Mouse (Mus musculus): ENCODE measurements around the gene Kdm5b. TPM values are rescaled to one million over a fixed set of nuclear protein-coding genes. Genes with fewer than 3 reads are reported as not detected.

Kdm5b gene
- total RNA-seq, 4 experiments from 2014 or later, result 66.4 to 81.0 (median 72.1) TPM

GRCm38 (mm10) chr1:134549632-134550132 lies 10.3 kb upstream of the Kdm5b start, which contains the start of gene Mgat4e:
Mgat4e (minus strand) TSS chr1:134549682.
- no peak for DNase-seq (ENCODE audit: low spot score in 2 of 2)

- no peak for DNase-seq (ENCODE audit: low spot score in 2 of 2)
Measured at GRCm38 (mm10) chr1:134551869-134552268, 8.1 kb upstream of the Kdm5b start.

DNA sequence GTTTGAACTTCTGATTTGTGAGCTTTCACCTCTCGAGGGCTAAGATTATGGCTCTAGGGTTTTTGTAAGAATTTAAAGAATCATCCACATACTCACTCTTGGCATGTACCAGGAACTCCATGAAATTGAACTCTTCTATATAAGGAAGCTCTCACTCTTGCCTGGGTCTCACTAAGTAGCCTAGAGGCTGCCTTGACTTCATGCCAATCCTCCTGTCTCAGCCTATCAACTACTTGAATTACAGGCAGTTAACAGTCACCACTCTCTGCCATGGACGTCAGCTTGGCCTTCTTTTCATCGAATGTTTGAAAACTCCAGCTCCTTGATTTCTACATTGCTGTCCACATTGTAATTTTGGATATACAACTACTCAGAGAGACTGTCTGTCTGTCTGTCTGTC lies 7.6 kb upstream of the Kdm5b start:
- DNase-seq (ENCODE audit: low spot score in 2 of 2), result no peak

- DNase-seq (ENCODE audit: low spot score in 2 of 2), result no peak
Measured at GRCm38 (mm10) chr1:134555240-134555870, 4.6 kb upstream of the Kdm5b start.

GRCm38 (mm10) chr1:134555871-134556670 lies 3.9 kb upstream of the Kdm5b start:
- DNase-seq (ENCODE audit: low spot score in 2 of 2), result peak; percentile 9 to 30

- peak; percentile 92 to 95 for DNase-seq (ENCODE audit: low spot score in 2 of 2)
Measured at GRCm38 (mm10) chr1:134556671-134557218, 3.2 kb upstream of the Kdm5b start.

DNA sequence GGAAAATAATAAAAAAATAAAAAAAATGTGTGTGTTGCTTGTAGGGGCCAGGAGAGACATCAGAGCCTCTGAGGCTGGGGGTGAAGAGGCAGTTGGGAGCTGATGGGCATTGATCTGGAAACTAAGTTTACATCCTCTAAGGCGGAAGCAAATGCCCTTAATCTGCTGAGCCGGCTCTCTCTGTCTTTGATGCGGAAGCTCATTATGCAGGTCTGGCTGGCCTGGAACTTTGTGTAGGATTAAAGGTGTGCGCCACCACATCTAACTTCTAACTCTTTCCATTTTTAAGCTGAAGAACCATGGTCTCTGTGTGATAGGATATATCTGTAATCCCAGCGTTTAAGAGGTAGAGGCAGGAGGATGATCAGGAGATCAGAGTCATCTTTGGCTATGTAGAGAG lies 1.5 kb upstream of the Kdm5b start:
- DNase-seq (ENCODE audit: low spot score in 2 of 2), result no peak

- DNase-seq (ENCODE audit: low spot score in 2 of 2), result no peak
Measured at GRCm38 (mm10) chr1:134559226-134559625, 745 bp upstream of the Kdm5b start.

- peak in 1 of 2 experiments; percentile 15 for DNase-seq (ENCODE audit: low spot score in 2 of 2)
Measured at GRCm38 (mm10) chr1:134560396-134560795, 425 bp downstream of the Kdm5b start.

GRCm38 (mm10) chr1:134560801-134561769 lies 1.1 kb downstream of the Kdm5b start:
- peak; percentile 13 to 17 for DNase-seq (ENCODE audit: low spot score in 2 of 2)

- DNase-seq (ENCODE audit: low spot score in 2 of 2), result no peak
Measured at GRCm38 (mm10) chr1:134561770-134562143, 1.8 kb downstream of the Kdm5b start.

GRCm38 (mm10) chr1:134562457-134562856 lies 2.5 kb downstream of the Kdm5b start:
- DNase-seq (ENCODE audit: low spot score in 2 of 2), result no peak

- no peak for DNase-seq (ENCODE audit: low spot score in 2 of 2)
Measured at GRCm38 (mm10) chr1:134563726-134564125, 3.8 kb downstream of the Kdm5b start.

- no peak for DNase-seq (ENCODE audit: low spot score in 2 of 2)
Measured at GRCm38 (mm10) chr1:134567511-134567910, 7.5 kb downstream of the Kdm5b start.

- DNase-seq (ENCODE audit: low spot score in 2 of 2), result no peak
Measured at GRCm38 (mm10) chr1:134570171-134570570, 10.2 kb downstream of the Kdm5b start.

- DNase-seq (ENCODE audit: low spot score in 2 of 2), result no peak
Measured at GRCm38 (mm10) chr1:134570631-134571030, 10.7 kb downstream of the Kdm5b start.

- DNase-seq (ENCODE audit: low spot score in 2 of 2), result no peak
Measured at GRCm38 (mm10) chr1:134573300-134573931, 13.4 kb downstream of the Kdm5b start.

GRCm38 (mm10) chr1:134573932-134574315 lies 14.0 kb downstream of the Kdm5b start:
- no peak for DNase-seq (ENCODE audit: low spot score in 2 of 2)

DNA sequence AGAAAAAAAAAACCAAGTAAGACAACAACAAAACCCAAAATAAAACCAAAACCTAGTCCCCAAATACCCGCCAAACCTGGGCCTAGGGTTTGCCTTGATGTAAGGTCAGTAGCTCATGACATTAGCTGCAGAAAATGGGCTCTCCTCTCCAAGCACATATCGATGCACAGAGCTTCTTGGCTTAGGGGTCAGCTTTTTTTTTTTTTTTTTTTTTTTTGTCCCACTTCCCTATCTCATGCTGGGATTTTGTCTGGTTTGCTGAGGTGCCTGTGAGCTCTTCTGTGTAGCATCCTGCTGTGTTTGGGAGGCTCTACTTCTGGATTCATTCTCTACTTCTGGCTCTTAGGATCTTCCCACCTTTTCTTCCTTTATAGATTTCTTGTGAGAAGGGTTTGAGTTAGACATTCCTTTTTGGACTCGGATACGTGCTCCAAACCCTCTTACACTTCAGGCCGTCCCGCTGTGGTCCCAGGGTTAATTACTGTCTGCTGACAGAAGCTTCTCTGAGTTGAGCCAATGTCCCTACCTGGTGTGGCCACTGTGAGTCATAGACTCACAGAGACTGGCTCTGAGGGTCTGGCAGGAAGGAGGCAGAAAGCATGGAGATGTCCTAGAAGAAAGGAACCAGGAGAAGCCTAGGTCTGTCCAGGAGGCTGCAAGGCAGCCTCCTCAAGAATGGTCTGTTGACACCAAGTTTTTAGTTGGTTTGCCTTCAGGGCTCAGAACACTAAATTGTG lies 17.6 kb downstream of the Kdm5b start:
- no peak for DNase-seq (ENCODE audit: low spot score in 2 of 2)

DNA sequence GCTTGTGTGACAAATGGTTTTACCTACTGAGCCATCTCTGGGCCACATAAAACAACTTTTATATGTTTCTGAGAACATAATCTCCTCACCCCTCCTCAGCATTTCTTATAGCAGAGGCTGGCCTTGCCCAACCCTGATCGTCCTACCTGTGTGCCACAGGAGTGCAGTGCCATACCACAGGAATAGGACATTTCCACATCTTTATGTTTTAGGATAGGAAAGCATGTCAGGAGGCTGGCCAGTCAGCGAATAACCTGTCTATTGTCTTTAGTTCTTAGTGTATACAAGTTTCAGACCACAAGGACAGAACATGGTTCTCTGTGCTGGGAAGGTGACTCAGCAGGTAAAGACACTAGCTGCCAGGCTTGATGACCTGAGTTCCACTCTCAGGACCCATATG lies 20.8 kb downstream of the Kdm5b start:
- DNase-seq (ENCODE audit: low spot score in 2 of 2), result no peak

Measured in layer of hippocampus, adult 8-10 months (tissue).